Mouse (Mus musculus) liver, embryonic 14.5 days (tissue): ENCODE measurements at regions not wholly inside any gene's neighbourhood (a gene's known extent, or its start where the extent isn't known, plus 50 kb on each side); places are given as distances from the start of the nearest gene placed in this dataset.

Experiments
- CTCF ChIP-seq: IDR thresholded peaks from 2 replicates; pipeline ENCODE4 v1.5.1; 2016; ENCODE audit warnings: antibody characterized with exemption, low read depth, control low read depth
- EP300 ChIP-seq: IDR thresholded peaks from 2 replicates; pipeline ENCODE4 v1.6.1; 2016; ENCODE audit warnings: antibody characterized with exemption, low read depth

DNA sequence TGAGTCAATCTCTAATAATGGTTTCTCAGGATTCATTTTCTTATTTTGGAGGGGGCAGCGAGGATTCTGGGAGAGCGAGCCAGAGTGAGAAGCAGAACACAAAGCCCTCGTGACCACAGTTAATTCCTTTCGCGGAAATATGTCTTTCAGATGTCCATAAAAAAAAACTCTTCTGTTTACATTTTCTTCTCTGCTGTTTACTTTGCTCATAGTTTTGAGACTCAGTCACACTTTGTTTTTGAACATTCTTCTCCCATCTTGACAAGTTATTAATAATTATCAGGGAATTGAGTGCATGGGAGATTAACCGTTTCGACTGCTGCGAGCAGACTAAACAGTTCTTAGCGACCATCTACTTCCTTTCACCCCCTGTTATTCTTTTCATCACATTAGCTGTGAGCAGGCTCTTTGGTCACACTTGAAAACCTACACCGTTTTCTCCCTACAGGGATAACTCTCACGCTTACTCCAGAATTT is 166.2 kb upstream of the Pbx1 start:
- no peak for TF ChIP-seq CTCF
- TF ChIP-seq EP300: no peak
